Mouse (Mus musculus): ENCODE results near the gene Cd6. TPM values are rescaled to one million over a fixed set of nuclear protein-coding genes. Genes with fewer than 3 reads are reported as not detected.
A peak's percentile ranks its signal among the peaks of the same experiment; 100 is the strongest.

Cd6 gene
- total and polyA plus RNA-seq, 3 experiments = 0.09 to 0.73 (median 0.17) TPM

- peak; percentile 79 for TF ChIP-seq TCF12 (IDR thresholded peaks at IDR 0.05; ENCODE audit: low read depth, low read length)
- peak; percentile 26; the same call in 1 of the 2 replicates for TF ChIP-seq CHD1 (IDR thresholded peaks at IDR 0.05; ENCODE audit: low read depth, low read length)
- no peak for TF ChIP-seq USF2 (conservative IDR thresholded peaks at IDR 0.05; ENCODE audit: low read depth, low read length)
- peak; percentile 87 for TF ChIP-seq IRF4 (IDR thresholded peaks at IDR 0.05; ENCODE audit: low read depth, low read length)
- TF ChIP-seq MAX (IDR thresholded peaks at IDR 0.05; ENCODE audit: low read length) = peak; percentile 81
- TF ChIP-seq HCFC1 (IDR thresholded peaks at IDR 0.05; ENCODE audit: low read depth, low read length) = 0 out of 2 replicates have a peak, but pooled peaks have one; percentile 30
- TF ChIP-seq POLR2A (IDR thresholded peaks at IDR 0.05; ENCODE audit: low read depth, low read length) = peak; percentile 17; the same call in 1 of the 2 replicates
- peak; percentile 85; the same call in 1 of the 2 replicates for TF ChIP-seq RCOR1 (conservative IDR thresholded peaks at IDR 0.05; ENCODE audit: low read depth, low read length)
- TF ChIP-seq MAZ (IDR thresholded peaks at IDR 0.05; ENCODE audit: low read depth, low read length) = peak; percentile 88; the same call in 1 of the 2 replicates
Measured at GRCm38 (mm10) chr19:10845454-10845853, 15.6 kb upstream of the Cd6 start (continued).

DNA sequence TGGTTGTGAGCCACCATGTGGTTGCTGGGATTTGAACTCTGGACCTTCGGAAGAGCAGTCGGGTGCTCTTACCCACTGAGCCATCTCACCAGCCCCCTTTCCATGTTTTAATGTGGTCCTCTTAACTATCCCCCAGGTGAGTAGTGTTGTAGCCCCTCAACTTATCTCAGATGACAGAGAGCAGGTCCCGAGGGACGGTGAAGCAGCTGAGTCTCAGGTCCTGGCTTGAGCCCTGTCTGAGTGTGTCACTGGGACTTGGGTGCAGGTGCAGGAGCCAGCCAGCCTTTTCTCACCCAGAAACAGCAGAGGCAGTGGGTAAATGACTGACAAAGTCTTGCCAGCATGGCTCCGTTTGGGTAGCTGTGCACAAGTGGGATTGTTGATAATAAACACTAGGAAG, 14.3 kb upstream of the Cd6 start:
- Histone ChIP-seq H3K4me1 (ENCODE audit: control insufficient read depth in 1 of 2, insufficient read depth in 2 of 2) (peaks cover 15 to 57% of the 10 kb centered on the region in 2 experiments), H3K9ac (ENCODE audit: insufficient read depth, low read depth) (peak overlapping the region; percentile 12; the same call in 1 of the 2 replicates), H3K4me2 (ENCODE audit: insufficient read depth, low read depth, poor library complexity, severe bottlenecking) (peak overlapping the region; percentile 82), H3K4me3 (replicated peaks in 1 of 3; ENCODE audit: low read depth in 2 of 3, low read length in 2 of 3, poor library complexity in 1 of 3) (peak overlapping the region; percentile 54 to 60 (median 55)), H3K36me3 (replicated peaks in 1 of 2; ENCODE audit: control insufficient read depth in 1 of 2, insufficient read depth in 1 of 2, low read length in 1 of 2) (peaks cover 16 to 44% of the 10 kb centered on the region in 2 experiments), H3K9me3 (replicated peaks; ENCODE audit: low read length) (no peaks in the 10 kb centered on the region), H3K27ac (ENCODE audit: insufficient read depth, low read depth) (peak overlapping the region; percentile 33), H3K27me3 (replicated peaks) (no peaks in the 10 kb centered on the region), H3K79me2 (replicated peaks; ENCODE audit: control insufficient read depth, extremely low read depth, insufficient read depth, poor library complexity, severe bottlenecking) (peaks cover 30% of the 10 kb centered on the region)
- DNase-seq (ENCODE audit: extremely low read depth) = peak; percentile 64
- dilution Hi-C loops (cut with MboI; ENCODE audit: extremely low pct_ligation_motif_present, extremely low pct_unique_long_range_greater_than_20kb, low sequenced_read_pairs) = no loop called here
- TF ChIP-seq CHD1 (IDR thresholded peaks at IDR 0.05; ENCODE audit: low read depth, low read length) (peak; percentile 70; the same call in 1 of the 2 replicates), SIN3A (IDR thresholded peaks at IDR 0.05; ENCODE audit: low read length) (peak; percentile 93), ETS1 (conservative IDR thresholded peaks at IDR 0.05; ENCODE audit: low read depth, low read length) (peak; percentile 72), CHD2 (IDR thresholded peaks at IDR 0.05; ENCODE audit: low read length) (no peak), TBP (conservative IDR thresholded peaks at IDR 0.05; ENCODE audit: low read depth, low read length) (0 out of 2 replicates have a peak, but pooled peaks have one; percentile 14), JUND (conservative IDR thresholded peaks at IDR 0.05; ENCODE audit: low read depth, low read length) (no peak), MXI1 (IDR thresholded peaks at IDR 0.05; ENCODE audit: low read depth, low read length) (peak; percentile 52; the same call in 1 of the 2 replicates), BHLHE40 (IDR thresholded peaks at IDR 0.05; ENCODE audit: low read depth, low read length) (0 out of 2 replicates have a peak, but pooled peaks have one; percentile 32)
- in situ Hi-C loops (cut with MboI; ENCODE audit: low pct_ligation_motif_present, low pct_unique_long_range_greater_than_20kb, low sequenced_read_pairs) = loop anchor here (5.0 kb wide), 1 partner anchor 33 kb away; no protein-coding TSS in a partner anchor

DNA sequence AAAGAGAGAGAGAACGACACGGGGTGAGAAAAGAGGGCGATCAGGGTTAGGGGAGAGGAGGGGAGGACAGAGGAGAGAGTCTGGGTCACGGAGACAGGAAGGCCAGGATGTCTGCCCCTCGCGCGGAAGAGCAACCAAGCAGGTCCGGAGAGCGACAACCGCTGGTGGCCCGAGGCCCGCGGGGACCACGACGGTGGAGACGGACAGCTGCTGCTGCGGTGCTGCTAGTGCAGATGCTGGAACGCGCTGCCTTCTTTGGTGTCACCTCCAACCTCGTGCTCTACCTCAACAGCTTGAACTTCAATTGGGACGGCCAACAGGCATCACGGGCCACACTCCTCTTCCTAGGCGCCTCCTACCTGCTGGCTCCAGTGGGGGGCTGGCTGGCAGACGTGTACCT, 13.1 kb upstream of the Cd6 start:
- no peak for DNase-seq (ENCODE audit: extremely low read depth)
- Histone ChIP-seq H3K36me3 (replicated peaks in 1 of 2; ENCODE audit: control insufficient read depth in 1 of 2, insufficient read depth in 1 of 2, low read length in 1 of 2) (peaks cover 7 to 31% of the 10 kb centered on the region in 2 experiments), H3K4me1 (ENCODE audit: control insufficient read depth in 1 of 2, insufficient read depth in 2 of 2) (peaks cover 17 to 56% of the 10 kb centered on the region in 2 experiments), H3K4me3 (replicated peaks in 1 of 3; ENCODE audit: low read depth in 2 of 3, low read length in 2 of 3, poor library complexity in 1 of 3) (peak overlapping the region; percentile 75 to 85 (median 77)), H3K27ac (ENCODE audit: insufficient read depth, low read depth) (peak overlapping the region; percentile 97), H3K79me2 (replicated peaks; ENCODE audit: control insufficient read depth, extremely low read depth, insufficient read depth, poor library complexity, severe bottlenecking) (peaks cover 28% of the 10 kb centered on the region), H3K9me3 (replicated peaks; ENCODE audit: low read length) (no peaks in the 10 kb centered on the region), H3K27me3 (replicated peaks) (no peaks in the 10 kb centered on the region), H3K9ac (ENCODE audit: insufficient read depth, low read depth) (peak overlapping the region; percentile 74), H3K4me2 (ENCODE audit: insufficient read depth, low read depth, poor library complexity, severe bottlenecking) (peak overlapping the region; percentile 71)
- TF ChIP-seq ZNF384 (IDR thresholded peaks at IDR 0.05; ENCODE audit: low read depth, low read length) (no peak), HCFC1 (IDR thresholded peaks at IDR 0.05; ENCODE audit: low read depth, low read length) (no peak; the same call in 1 of the 2 replicates), POLR2A (IDR thresholded peaks at IDR 0.05; ENCODE audit: low read depth, low read length) (0 out of 2 replicates have a peak, but pooled peaks have one; percentile 8), USF2 (conservative IDR thresholded peaks at IDR 0.05; ENCODE audit: low read depth, low read length) (no peak), NELFE (IDR thresholded peaks at IDR 0.05; ENCODE audit: low read depth, low read length) (0 out of 2 replicates have a peak, but pooled peaks have one; percentile 6), TBP (conservative IDR thresholded peaks at IDR 0.05; ENCODE audit: low read depth, low read length) (peak; percentile 39; the same call in 1 of the 2 replicates), MYC (IDR thresholded peaks at IDR 0.05; ENCODE audit: low read depth, low read length) (peak; percentile 84), MAX (IDR thresholded peaks at IDR 0.05; ENCODE audit: low read length) (peak; percentile 63; the same call in 1 of the 2 replicates), CHD2 (IDR thresholded peaks at IDR 0.05; ENCODE audit: low read length) (no peak), UBTF (IDR thresholded peaks at IDR 0.05; ENCODE audit: low read depth, low read length) (peak; percentile 83), SMC3 (IDR thresholded peaks at IDR 0.05; ENCODE audit: low read depth, low read length) (no peak)
- in situ Hi-C loops (cut with MboI; ENCODE audit: low pct_ligation_motif_present, low pct_unique_long_range_greater_than_20kb, low sequenced_read_pairs) (loop anchor here (5.0 kb wide), 1 partner anchor 34 kb away; no protein-coding TSS in a partner anchor), dilution Hi-C loops (cut with MboI; ENCODE audit: extremely low pct_ligation_motif_present, extremely low pct_unique_long_range_greater_than_20kb, low sequenced_read_pairs) (no loop called here)

Data from CH12.LX (cell line).